Mouse (Mus musculus) neural tube, embryonic 11.5 days (tissue): ENCODE measurements at regions not wholly inside any gene's neighbourhood (a gene's known extent, or its start where the extent isn't known, plus 50 kb on each side); places are given as distances from the start of the nearest gene placed in this dataset.
A peak's percentile ranks its signal among the peaks of the same experiment; 100 is the strongest.
"Not testable (repeated sequence)": the region's sequence is repeated elsewhere in the genome, so short reads cannot be mapped to it uniquely, and the experiment has no call there.

Experiments used
- ATAC-seq: fragments of 200-750 bp; cut with Nextera tagmentation; 2 replicates; pipeline ENCODE4 v1.8.0; 2017; ENCODE audit warnings: moderate number of reproducible peaks, mild to moderate bottlenecking, moderate TSS enrichment, moderate library complexity; ENCODE audit not compliant: insufficient read depth, low FRiP score, low TSS enrichment
- DNase-seq: peaks from one replicate; pipeline ENCODE4 v3.0.0-alpha.2; 2015; ENCODE audit warnings: low spot score
- H3K27ac ChIP-seq: fragments of 300-500 bp; sonication (generic); 2 replicates; pipeline ENCODE4 v1.5.1; 2014; ENCODE audit warnings: low read depth, mild to moderate bottlenecking, low read length
- H3K27me3 ChIP-seq: fragments of 300-500 bp; sonication (generic); 2 replicates; pipeline ENCODE4 v1.6.1; 2014; ENCODE audit warnings: mild to moderate bottlenecking, low read length, mixed read lengths; ENCODE audit not compliant: control insufficient read depth, insufficient read depth
- H3K36me3 ChIP-seq: fragments of 300-500 bp; sonication (generic); 2 replicates; pipeline ENCODE4 v1.6.1; 2014; ENCODE audit warnings: mild to moderate bottlenecking, low read length, moderate library complexity, mixed read lengths; ENCODE audit not compliant: control insufficient read depth, insufficient read depth
- H3K4me1 ChIP-seq: fragments of 300-500 bp; sonication (generic); 2 replicates; pipeline ENCODE4 v1.6.1; 2014; ENCODE audit warnings: low read length, mixed read lengths; ENCODE audit not compliant: control insufficient read depth, insufficient read depth
- H3K4me2 ChIP-seq: fragments of 300-500 bp; sonication (generic); 2 replicates; pipeline ENCODE4 v1.6.1; 2014; ENCODE audit warnings: low read depth, mild to moderate bottlenecking, moderate library complexity
- H3K4me3 ChIP-seq: fragments of 300-500 bp; sonication (generic); 2 replicates; pipeline ENCODE4 v1.5.1; 2014; ENCODE audit warnings: low read depth, low read length
- H3K9ac ChIP-seq: fragments of 300-500 bp; sonication (generic); 2 replicates; pipeline ENCODE4 v1.6.1; 2014; ENCODE audit warnings: mild to moderate bottlenecking, low read length
- H3K9me3 ChIP-seq: fragments of 300-500 bp; sonication (generic); 2 replicates; pipeline ENCODE4 v1.6.1; 2016; ENCODE audit warnings: low read length; ENCODE audit not compliant: control insufficient read depth
- WGBS: fragments of 180-500 bp; shearing (Covaris S2); extraction: QIAGEN DNeasy Blood & Tissue Kit; methylation state at CpG from one replicate; pipeline ENCODE4 v1.1.7; 2014; 5-methylcytosine and 5-hydroxymethylcytosine counted together

DNA sequence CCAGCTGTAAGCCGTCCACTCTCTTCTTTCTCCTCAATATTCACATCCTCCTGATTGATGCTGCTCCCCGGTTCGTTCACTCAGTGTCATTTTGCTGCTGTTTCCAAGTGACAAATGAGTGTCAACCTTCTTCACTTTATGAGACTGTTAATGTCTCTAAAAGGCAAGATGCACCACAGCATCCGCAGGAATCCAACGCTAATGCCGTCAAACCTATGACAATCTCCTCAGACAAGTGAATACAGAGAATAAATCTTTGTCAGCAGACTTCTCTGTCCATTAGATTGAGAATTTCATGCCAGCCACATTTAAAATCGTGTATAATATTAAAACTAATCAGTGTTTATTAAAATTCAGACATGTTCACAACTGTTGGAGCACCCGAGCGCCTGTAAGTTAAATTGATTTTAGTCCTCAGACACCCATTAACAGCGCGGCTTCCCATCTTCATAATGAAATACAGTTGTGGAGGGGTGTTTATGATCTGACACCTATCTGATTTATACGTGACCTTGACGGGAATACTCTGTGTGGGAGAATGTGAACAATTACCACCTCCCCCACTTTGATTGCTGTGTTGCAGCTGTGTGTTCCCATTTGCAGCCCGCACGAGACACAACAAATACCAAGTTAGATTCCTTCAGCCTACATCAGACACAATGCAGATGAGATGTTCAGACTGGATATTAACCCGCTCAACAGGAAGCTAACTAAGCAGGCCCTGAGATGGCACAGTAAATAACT lies 143.7 kb upstream of the Fer start:
- 71% methylated on average over 16 of the region's 16 CpGs for WGBS
- no peak overlapping the region for H3K4me2 ChIP-seq
- ATAC-seq (peak; percentile 40; the same call in 1 of the 2 replicates), DNase-seq (no peak)
- H3K36me3 ChIP-seq = no peaks in the 10 kb centered on the region
- no peak overlapping the region for H3K4me3 ChIP-seq
- H3K4me1 ChIP-seq = no peaks in the 10 kb centered on the region
- H3K27me3 ChIP-seq = no peaks in the 10 kb centered on the region
- H3K9ac ChIP-seq = no peak overlapping the region
- H3K27ac ChIP-seq = no peak overlapping the region; the same call in 1 of the 2 replicates
- H3K9me3 ChIP-seq = no peaks in the 10 kb centered on the region

DNA sequence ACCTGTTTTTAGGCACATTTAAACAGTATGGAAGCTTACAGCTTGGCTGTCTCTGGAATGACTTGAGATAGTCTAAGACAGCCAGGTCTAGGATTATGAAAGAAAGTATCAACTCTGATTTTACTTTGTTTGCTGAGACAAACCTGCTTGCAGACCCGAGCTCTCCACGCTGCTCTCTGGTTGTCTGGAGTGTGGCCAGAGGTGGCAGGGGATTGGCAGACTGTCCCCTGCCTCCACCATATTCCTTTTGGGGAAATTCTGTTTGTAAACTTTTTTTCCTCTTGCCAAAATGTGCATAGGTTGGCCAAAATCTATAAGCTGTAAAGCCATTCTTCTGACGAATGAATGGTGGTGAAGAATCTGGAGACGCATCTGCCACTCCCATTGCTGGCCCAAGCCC lies 143.1 kb upstream of the Fer start:
- 87% methylated on average over 4 of the region's 4 CpGs for WGBS
- H3K4me3 ChIP-seq = no peak overlapping the region
- H3K27ac ChIP-seq = peak overlapping the region; percentile 29; the same call in 1 of the 2 replicates
- no peaks in the 10 kb centered on the region for H3K27me3 ChIP-seq
- no peak overlapping the region for H3K9ac ChIP-seq
- H3K36me3 ChIP-seq = no peaks in the 10 kb centered on the region
- H3K4me2 ChIP-seq = no peak overlapping the region
- no peaks in the 10 kb centered on the region for H3K4me1 ChIP-seq
- H3K9me3 ChIP-seq = no peaks in the 10 kb centered on the region
- ATAC-seq = no peak
- DNase-seq = no peak

DNA sequence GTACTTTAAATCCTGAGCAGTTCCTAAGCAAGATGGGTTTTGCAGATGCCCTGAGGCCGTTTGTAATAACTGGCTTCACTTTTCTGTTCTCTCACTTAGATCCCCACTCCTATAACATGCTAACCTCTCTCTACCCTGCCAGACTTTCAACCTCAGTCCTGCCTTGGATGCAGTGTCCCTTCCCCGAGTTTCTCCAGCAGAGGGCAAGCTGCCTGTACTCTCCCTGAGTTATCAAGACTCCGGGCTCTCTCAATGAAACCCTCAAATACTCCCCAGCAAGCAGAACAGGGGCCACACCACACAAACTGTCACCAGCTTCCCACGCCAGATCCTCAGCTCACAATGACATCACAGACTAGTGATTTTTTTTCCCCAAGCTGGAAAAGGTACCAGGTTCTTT lies 142.0 kb upstream of the Fer start:
- H3K27ac ChIP-seq = no peak overlapping the region

DNA sequence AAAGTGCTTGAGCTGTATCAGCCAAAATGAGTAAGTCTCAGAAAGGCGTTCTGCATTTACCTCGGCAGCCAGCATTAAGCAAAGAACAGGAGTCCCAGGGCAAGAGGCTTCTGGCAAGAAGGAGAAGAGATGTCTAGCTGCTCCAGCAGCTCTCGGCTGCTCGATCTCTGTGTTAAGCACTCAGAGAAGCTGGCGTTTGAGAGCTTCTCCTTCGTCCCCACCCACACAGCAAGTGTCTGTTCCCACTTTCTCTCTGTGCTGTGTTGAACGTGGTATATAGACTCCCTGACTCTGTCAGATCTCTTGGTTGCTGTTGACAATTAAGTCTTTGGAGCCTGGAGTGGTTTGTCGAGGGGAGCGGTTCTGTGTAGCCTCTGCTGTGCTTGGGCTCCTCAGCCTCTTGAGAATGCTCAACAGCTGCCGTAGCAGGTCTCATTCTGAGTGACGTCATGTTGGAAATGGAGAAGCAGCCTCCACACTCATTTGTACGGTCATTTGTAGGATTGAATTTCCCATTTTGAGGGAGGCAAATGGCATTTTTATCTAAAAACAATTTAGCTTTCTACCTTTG lies 140.3 kb upstream of the Fer start:
- 85% methylated on average over 12 of the region's 12 CpGs for WGBS
- Histone ChIP-seq H3K27me3 (no peaks in the 10 kb centered on the region), H3K27ac (no peak overlapping the region), H3K4me3 (no peak overlapping the region), H3K4me2 (no peak overlapping the region), H3K4me1 (no peaks in the 10 kb centered on the region), H3K36me3 (no peaks in the 10 kb centered on the region), H3K9me3 (no peaks in the 10 kb centered on the region), H3K9ac (no peak overlapping the region)
- DNase-seq = no peak
- ATAC-seq = no peak

More for the DNA sequence above, 142.0 kb upstream of the Fer start:
- Histone ChIP-seq H3K27me3 (no peaks in the 10 kb centered on the region), H3K4me2 (no peak overlapping the region), H3K9ac (no peak overlapping the region), H3K36me3 (no peaks in the 10 kb centered on the region), H3K4me1 (no peaks in the 10 kb centered on the region), H3K9me3 (no peaks in the 10 kb centered on the region), H3K4me3 (no peak overlapping the region)
- 41% methylated on average over 4 of the region's 4 CpGs for WGBS
- no peak for DNase-seq
- ATAC-seq = no peak

DNA sequence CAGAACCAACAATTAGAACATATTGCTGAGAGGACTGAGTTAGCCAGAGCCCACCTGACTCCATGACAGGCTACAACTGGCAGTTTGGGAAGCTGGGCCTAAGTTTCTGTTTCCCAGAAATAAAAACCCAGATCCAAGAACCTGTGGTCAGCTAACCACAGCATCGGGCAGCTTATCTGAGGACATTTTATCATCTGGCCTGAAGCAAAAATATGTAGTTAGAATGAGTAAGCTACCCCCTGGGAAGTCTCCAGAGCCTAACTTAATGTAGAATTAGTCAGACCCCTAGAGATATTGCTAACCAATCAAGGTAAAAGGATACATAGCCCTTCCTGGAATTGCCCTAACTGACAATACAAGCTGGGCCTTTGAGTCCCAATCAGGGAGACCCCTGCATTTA lies 124.7 kb upstream of the Fer start:
- no peak overlapping the region for H3K4me2 ChIP-seq
- no peak overlapping the region for H3K9ac ChIP-seq
- ATAC-seq (no peak), DNase-seq (no peak)
- H3K9me3 ChIP-seq = no peaks in the 10 kb centered on the region
- WGBS = 86% methylated on average over 1 of the region's 1 CpGs
- H3K4me3 ChIP-seq = no peak overlapping the region
- no peaks in the 10 kb centered on the region for H3K4me1 ChIP-seq
- H3K27ac ChIP-seq = no peak overlapping the region
- no peaks in the 10 kb centered on the region for H3K27me3 ChIP-seq
- H3K36me3 ChIP-seq = no peaks in the 10 kb centered on the region

DNA sequence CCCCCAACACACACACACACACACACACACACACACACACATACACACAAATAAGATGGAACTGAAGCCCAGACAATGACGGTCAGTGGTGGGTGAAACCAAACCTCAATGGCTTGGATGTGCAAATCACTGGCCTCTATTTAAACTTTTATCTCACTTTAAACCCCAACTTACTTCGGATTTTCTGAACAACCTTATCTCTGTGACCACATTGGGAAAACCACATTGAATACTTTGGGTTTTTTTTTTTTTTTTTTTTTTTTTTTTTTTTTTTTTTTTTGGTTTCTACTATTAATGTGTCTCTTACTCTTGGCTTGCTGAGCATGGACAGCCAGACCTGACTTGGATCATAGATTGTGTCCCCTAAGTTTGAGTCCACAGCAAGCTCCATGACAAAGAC lies 123.2 kb upstream of the Fer start:
- WGBS = 82% methylated on average over 2 of the region's 2 CpGs
- no peaks in the 10 kb centered on the region for H3K36me3 ChIP-seq

DNA sequence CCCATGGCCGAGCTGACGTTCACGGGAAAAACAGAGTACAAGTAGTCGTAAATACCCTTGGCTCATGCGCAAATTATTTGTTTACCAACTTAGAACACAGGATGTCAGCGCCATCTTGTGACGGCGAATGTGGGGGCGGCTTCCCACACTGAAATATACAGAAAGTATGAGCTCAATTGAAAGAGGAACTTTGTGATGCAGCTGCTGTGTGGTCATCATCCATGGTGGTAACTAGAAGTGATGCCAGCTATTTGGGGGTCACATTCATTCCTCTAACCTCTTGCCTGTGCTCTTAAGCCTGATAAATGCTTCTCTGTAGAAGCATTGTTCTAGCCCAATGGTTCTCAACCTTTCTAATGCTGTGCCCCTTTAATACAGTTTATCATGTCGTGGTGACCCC lies 113.6 kb upstream of the Fer start:
- H3K4me1 ChIP-seq, H3K36me3 ChIP-seq, H3K27me3 ChIP-seq, H3K27ac ChIP-seq, DNase-seq, H3K4me3 ChIP-seq, H3K9me3 ChIP-seq, H3K9ac ChIP-seq, ATAC-seq, H3K4me2 ChIP-seq: not testable (repeated sequence)
- 94% methylated on average over 5 of the region's 10 CpGs for WGBS

More for the DNA sequence above, 123.2 kb upstream of the Fer start:
- DNase-seq = no peak
- ATAC-seq = no peak
- Histone ChIP-seq H3K9me3 (no peaks in the 10 kb centered on the region), H3K4me1 (no peaks in the 10 kb centered on the region), H3K9ac (no peak overlapping the region), H3K4me3 (no peak overlapping the region), H3K27ac (no peak overlapping the region), H3K4me2 (no peak overlapping the region), H3K27me3 (no peaks in the 10 kb centered on the region)

DNA sequence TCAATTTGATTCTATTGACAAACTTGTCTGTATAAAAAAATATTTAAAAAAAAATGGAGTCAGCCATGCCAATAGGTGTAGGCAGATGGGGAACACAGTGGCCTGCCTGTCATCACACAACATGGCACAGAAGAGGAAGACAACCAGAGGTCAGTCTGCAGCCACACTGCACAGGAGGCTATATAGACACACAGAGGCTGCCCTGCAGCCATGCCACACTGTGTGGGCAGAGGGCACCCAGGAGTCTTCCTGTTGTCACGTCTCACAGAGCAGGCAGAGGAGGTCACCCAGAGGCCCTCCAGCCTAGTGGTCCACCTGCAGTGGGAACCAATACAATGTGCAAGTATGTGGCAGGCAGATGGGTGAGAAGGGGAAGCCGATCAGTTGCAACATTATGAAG lies 108.5 kb upstream of the Fer start:
- H3K4me2 ChIP-seq = no peak overlapping the region
- no peak overlapping the region for H3K4me3 ChIP-seq
- no peak for DNase-seq
- ATAC-seq = no peak
- WGBS = 87% methylated on average over 2 of the region's 2 CpGs
- no peaks in the 10 kb centered on the region for H3K27me3 ChIP-seq
- no peak overlapping the region for H3K27ac ChIP-seq
- H3K9ac ChIP-seq = no peak overlapping the region
- no peaks in the 10 kb centered on the region for H3K36me3 ChIP-seq
- H3K4me1 ChIP-seq = no peaks in the 10 kb centered on the region
- H3K9me3 ChIP-seq = no peaks in the 10 kb centered on the region
